Mouse (Mus musculus) testis, adult 2 months (tissue): ENCODE data around the gene Gpc6. TPM values are rescaled to one million over a fixed set of nuclear protein-coding genes. Genes with fewer than 3 reads are reported as not detected.

Source experiments
- H3K27ac ChIP-seq: fragments of 200-500 bp; 2 replicates; pipeline ENCODE4 v1.5.1; 2012; ENCODE audit warnings: low read depth, low read length; ENCODE audit not compliant: control insufficient read depth, insufficient read depth
- H3K27me3 ChIP-seq: fragments of 200-500 bp; 2 replicates; pipeline ENCODE4 v1.6.1; 2012; ENCODE audit warnings: mild to moderate bottlenecking, low read length, moderate library complexity; ENCODE audit not compliant: control insufficient read depth, insufficient read depth
- H3K36me3 ChIP-seq: fragments of 200-500 bp; 2 replicates; pipeline ENCODE4 v1.6.1; 2012; ENCODE audit warnings: mild to moderate bottlenecking, low read length; ENCODE audit not compliant: control insufficient read depth, insufficient read depth
- H3K4me1 ChIP-seq: fragments of 200-500 bp; 2 replicates; pipeline ENCODE4 v1.6.1; 2012; ENCODE audit warnings: low read length; ENCODE audit not compliant: control insufficient read depth, insufficient read depth
- H3K4me3 ChIP-seq: fragments of 200-500 bp; 2 replicates; pipeline ENCODE4 v1.5.1; 2012; ENCODE audit warnings: low read depth, mild to moderate bottlenecking, low read length, moderate library complexity, mixed read lengths; ENCODE audit not compliant: control insufficient read depth
- CTCF ChIP-seq: fragments of 200-500 bp; IDR thresholded peaks from 2 replicates; pipeline ENCODE4 v1.5.1; 2012; ENCODE audit warnings: low read depth, mild to moderate bottlenecking, inconsistent platforms, low read length, moderate library complexity; ENCODE audit not compliant: control insufficient read depth, insufficient read depth, insufficient replicate concordance
- POLR2A ChIP-seq: fragments of 200-500 bp; IDR thresholded peaks from 2 replicates; pipeline ENCODE4 v1.6.1; 2012; ENCODE audit warnings: low read depth, mild to moderate bottlenecking, inconsistent platforms, low read length, moderate library complexity; ENCODE audit not compliant: control insufficient read depth
- polyA plus RNA-seq: library from polyadenylated mRNA; depleted of rRNA; stranded (reverse); fragments of >200 nt; gene quantifications from 2 replicates; pipeline ENCODE4 v1.2.3, GENCODE M21; 2012

The Gpc6 gene
- polyA plus RNA-seq, 1 experiment, result 0.35 TPM

DNA sequence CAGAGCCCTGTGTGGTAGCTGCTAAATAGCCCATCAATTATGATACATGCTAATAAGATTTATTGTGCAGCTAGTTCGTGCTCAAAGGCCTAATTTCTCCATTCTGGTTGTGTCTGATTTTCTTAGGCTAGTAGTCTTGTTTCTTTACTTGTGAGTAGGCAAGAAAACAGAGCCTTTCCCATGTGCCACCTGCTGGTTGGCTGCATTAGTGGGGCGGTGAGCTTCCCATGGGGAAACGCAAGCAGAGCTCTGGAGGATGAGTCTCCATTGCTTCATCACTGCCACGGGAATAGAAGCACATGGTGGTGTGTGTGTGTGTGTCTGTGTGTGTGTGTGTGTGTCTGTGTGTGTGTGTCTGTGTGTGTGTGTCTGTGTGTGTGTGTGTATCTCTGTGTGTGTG, 906.6 kb downstream of the Gpc6 start:
- Histone ChIP-seq H3K27ac (no peak overlapping the region), H3K4me3 (no peak overlapping the region), H3K27me3 (no peaks in the 10 kb centered on the region), H3K36me3 (no peaks in the 10 kb centered on the region), H3K4me1 (no peaks in the 10 kb centered on the region)
- TF ChIP-seq CTCF (no peak), POLR2A (no peak)

DNA sequence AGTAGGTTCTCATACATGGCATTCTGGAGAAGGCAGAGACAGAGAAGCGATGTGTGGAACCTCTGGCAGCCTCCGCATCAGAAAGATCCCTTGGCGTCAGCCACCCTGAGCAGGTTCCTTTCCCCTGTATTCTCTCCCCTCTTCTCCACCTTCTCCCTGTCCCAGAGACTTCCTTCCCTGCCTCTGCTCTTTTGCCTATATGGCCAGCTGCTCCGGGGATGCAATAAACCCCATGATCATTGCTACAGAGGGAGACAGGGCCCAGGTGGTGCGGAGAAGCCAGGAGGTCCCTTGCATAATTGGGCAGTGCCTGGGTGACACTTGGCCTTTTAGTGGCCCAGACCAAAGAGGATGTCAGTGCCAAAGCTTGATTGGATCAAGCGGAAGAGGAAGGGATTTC, 910.4 kb downstream of the Gpc6 start:
- TF ChIP-seq CTCF, result no peak
- TF ChIP-seq POLR2A, result no peak
- Histone ChIP-seq H3K4me3 (no peak overlapping the region), H3K36me3 (no peaks in the 10 kb centered on the region), H3K27me3 (no peaks in the 10 kb centered on the region), H3K27ac (no peak overlapping the region), H3K4me1 (no peaks in the 10 kb centered on the region)

DNA sequence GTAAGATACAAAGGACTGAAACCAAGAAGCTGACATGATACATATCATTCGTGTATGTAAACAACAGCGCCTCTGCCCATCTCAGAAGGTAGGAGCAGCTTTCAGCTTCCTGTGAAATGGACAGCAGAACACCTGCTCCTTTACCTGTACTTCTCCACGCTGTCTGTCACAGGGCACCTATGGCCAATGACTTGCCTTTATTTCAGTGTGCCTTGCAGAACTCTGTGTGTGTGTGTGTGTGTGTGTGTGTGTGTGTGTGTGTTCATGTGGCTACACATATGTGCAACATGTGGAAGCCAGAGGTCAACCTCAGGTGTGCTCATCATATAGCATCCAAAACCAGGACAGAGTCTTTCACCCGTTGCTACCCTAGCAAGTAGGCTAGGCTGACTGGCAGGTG, 911.9 kb downstream of the Gpc6 start:
- no peak for TF ChIP-seq CTCF
- no peak for TF ChIP-seq POLR2A
- no peak overlapping the region for H3K27ac ChIP-seq

DNA sequence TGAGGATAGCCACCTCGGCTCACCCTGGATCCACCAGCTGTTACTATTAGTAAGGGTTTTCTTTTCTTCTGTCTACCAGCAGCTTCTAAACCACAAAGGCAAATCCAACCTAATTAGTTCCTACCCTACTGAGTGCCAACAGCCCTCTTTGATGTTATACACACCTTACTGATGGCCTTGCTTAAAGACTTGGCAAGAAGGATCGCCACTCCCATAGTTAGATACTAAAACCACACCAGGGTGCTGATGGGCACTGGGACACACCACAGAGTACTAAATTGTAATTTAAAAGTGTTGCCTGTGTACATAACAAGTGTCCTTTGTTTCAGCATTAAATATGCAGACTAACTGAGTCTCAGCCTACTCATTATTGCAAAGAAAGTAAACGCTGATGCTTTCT, 912.6 kb downstream of the Gpc6 start:
- Histone ChIP-seq H3K27me3 (no peaks in the 10 kb centered on the region), H3K4me1 (no peaks in the 10 kb centered on the region), H3K27ac (no peak overlapping the region), H3K36me3 (no peaks in the 10 kb centered on the region), H3K4me3 (no peak overlapping the region)
- TF ChIP-seq CTCF (no peak), POLR2A (no peak)

More for the DNA sequence above, 911.9 kb downstream of the Gpc6 start:
- Histone ChIP-seq H3K27me3 (no peaks in the 10 kb centered on the region), H3K4me3 (no peak overlapping the region), H3K4me1 (no peaks in the 10 kb centered on the region), H3K36me3 (no peaks in the 10 kb centered on the region)

DNA sequence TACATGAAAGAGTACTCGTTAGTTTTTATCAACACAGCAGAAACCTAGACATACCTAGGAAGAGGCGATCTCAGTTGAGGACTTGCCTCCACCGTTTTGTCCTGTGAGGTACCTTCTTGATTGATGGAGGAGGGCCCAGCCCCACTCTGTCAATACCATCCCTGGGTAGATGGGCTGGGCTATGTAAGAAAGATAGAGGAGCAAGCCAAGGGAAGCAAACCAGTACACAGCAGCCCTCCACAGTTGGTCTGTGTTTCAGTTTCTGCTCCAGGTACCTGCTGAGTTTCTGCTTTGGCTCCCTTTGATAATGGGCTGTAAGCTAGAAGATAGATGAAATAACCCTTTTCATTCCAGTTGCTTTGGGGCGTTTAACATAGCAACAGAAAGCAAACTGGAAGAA, 916.1 kb downstream of the Gpc6 start:
- Histone ChIP-seq H3K27me3 (no peaks in the 10 kb centered on the region), H3K4me3 (no peak overlapping the region), H3K36me3 (no peaks in the 10 kb centered on the region), H3K4me1 (no peaks in the 10 kb centered on the region), H3K27ac (no peak overlapping the region)
- TF ChIP-seq CTCF (no peak), POLR2A (no peak)

DNA sequence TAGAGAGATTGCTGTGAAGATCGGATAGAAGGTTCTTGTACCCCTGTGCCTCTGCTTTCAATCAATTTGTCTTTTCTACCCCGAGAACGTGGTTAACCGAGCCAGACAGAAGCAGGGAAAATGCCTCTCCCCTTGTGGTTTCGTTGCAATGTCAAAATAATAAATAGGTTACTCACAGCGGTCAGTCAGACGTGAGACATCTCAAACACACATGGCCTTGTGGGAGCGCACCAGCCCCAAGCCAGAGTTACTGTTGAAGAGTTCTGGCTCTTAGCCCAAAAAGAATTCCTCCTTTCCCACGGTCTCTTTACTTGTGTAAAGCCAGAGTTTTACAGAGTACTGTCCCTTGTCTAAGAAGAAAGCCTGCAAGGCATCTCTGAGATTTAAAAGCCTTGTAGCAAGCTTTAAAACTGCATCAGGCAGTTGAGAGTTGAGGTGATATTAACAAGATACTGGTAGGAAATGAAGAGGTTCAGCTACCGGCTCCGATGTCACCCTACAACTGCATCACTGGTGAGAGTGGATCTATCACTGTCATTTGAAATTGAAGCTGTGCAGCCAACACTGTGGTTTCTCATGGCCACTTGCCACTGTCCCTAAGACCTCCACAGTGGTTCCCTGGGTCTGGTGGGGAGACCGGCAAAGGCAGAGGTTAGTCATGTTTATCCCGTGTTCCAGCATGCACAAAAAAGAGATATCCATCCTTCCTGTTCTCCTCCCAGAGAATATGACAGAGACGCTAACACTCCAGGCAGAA, 916.9 kb downstream of the Gpc6 start:
- H3K27me3 ChIP-seq, result no peaks in the 10 kb centered on the region
- H3K4me1 ChIP-seq, result no peaks in the 10 kb centered on the region
- H3K27ac ChIP-seq, result no peak overlapping the region
- no peak overlapping the region for H3K4me3 ChIP-seq
- no peaks in the 10 kb centered on the region for H3K36me3 ChIP-seq
- TF ChIP-seq CTCF (no peak), POLR2A (no peak)

DNA sequence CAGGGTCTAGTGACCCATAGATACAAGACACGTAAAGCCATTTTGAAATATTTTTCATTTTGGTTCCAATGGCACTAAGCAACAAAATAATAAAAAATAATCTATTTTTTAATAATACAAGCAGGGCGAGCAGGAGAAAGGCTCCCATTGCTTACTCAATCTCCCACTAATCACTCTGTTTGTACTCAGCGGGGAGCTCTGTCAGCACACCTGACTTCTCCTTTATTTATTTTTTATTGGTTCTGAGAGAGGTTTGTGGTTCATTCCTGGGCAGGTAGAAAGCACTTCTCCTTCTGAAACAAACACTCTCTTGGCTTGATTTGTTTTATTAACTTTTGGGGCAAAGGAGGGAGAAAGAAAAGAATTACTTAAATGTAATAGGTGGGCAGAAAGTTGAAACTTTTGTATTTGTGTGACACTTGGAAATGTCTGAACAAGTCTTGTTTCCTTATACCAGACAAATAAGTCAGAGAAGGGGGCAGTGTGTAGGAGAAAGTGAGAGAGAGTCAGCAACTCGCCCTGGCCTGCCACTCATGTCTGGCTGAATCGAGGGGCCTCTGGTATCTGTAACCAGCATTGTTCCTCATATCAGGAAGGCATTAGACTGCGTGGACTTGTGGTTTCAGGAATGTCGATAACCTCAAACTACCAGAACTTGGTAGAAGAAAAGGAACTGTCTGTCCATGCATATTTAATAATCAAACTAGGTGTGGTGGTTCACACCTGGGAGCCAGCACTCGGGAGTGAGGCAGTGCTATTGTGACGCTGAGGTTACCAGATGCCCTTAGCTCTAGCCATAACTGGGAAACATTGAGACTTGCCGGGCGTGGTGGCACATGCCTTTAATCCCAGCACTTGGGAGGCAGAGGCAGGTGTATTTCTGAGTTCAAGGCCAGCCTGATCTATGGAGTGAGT, 924.7 kb downstream of the Gpc6 start:
- H3K4me3 ChIP-seq, result no peak overlapping the region
- TF ChIP-seq CTCF, result no peak
- no peak for TF ChIP-seq POLR2A

DNA sequence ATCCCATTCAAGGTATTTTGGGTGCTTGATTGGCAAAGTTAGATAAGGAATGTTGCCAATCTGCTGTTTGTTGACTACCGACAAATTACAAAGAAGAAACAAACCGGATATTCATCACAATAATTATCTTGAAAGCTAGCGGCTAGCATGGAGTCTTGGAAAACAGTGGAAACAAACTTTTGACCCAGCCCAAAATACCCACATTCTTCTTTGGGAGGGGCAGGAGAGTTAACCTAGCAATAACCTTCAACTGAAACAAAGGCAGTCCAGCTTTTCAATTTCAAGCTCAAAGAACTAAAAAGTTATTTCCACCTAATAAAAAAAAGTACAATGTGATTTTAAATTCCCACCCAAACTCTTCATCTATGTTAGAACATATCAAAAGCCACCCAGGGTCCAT, 927.2 kb downstream of the Gpc6 start:
- no peak overlapping the region for H3K27ac ChIP-seq
- H3K27me3 ChIP-seq, result no peaks in the 10 kb centered on the region
- H3K4me1 ChIP-seq, result no peaks in the 10 kb centered on the region
- TF ChIP-seq POLR2A, result no peak
- no peak for TF ChIP-seq CTCF
- no peaks in the 10 kb centered on the region for H3K36me3 ChIP-seq
- no peak overlapping the region for H3K4me3 ChIP-seq

More for the DNA sequence above, 924.7 kb downstream of the Gpc6 start:
- Histone ChIP-seq H3K36me3 (no peaks in the 10 kb centered on the region), H3K27ac (no peak overlapping the region), H3K27me3 (no peaks in the 10 kb centered on the region), H3K4me1 (no peaks in the 10 kb centered on the region)
